Mouse (Mus musculus): ENCODE results near the gene Gm49342. TPM values are rescaled to one million over a fixed set of nuclear protein-coding genes. Genes with fewer than 3 reads are reported as not detected.
"Not testable (repeated sequence)": the region's sequence is repeated elsewhere in the genome, so short reads cannot be mapped to it uniquely, and the experiment has no call there.

Gene Gm49342
- total RNA-seq (2021), result 10 to 100 TPM; 15.7 to 16.5 TPM
- long read RNA-seq, experiment 1, result 0 reads
- long read RNA-seq, experiment 2, result 0 reads

GRCm38 (mm10) chr14:50943932-50944667, at the start of gene Gm49342:
TSS of gene Gm49342 (plus strand) at chr14:50944517.
- DNase-seq, result peak; percentile 98

DNA sequence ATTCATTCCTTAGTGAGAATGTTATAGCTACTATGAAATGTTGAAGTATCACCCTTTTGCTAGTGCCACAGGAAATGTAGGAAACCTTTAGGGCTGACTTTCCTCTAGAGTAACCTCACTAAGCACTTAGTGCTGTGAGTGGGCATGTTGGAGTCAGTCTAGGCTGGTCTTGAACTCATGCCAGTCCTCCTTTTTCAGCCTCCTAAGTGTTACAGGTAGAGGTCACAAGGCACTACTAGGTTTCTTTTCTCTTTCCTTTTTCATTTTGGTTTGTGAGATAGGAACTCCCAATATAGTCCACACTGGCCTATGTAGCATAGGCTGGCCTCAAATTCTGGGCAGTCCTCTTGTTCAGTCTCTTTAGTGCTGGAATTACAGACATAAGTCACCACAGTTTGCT, 48.9 kb upstream of the Gm49342 start:
- DNase-seq, result peak in 1 of 2 experiments; percentile 18

GRCm38 (mm10) chr14:50895985-50896746, 48.2 kb upstream of the Gm49342 start:
- DNase-seq, result peak; percentile 90

DNA sequence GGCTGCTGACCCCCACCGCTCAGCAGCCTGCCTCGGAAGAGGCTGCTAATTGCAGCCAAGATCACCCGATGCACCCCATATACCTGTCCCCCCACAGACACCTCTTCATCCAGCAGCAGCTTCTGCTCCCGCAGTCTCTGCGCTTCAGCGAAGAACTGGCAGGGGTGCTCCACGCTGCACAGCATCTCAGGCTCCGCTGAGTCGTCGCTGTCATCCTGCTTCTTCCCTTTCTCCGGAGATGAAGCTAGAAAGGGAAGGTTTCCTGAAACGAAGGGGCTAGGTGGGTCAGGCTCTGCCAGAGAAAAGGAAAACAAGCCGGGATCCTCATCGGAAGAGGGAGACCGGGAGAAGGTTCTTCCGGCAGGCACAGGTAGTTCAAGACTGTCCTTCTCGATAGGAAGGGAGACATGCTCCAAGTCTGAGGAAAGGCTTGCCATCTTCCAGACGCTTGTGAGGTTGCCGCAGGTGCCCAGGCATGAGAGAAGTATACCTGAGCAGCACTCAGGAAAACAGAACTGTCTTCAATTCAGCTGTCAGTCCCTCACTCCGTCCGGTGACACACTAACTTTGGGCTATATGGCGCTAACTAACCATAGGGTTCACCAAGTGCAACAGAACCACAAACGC, 47.5 kb upstream of the Gm49342 start:
- peak in 1 of 2 experiments; percentile 57 for DNase-seq

DNA sequence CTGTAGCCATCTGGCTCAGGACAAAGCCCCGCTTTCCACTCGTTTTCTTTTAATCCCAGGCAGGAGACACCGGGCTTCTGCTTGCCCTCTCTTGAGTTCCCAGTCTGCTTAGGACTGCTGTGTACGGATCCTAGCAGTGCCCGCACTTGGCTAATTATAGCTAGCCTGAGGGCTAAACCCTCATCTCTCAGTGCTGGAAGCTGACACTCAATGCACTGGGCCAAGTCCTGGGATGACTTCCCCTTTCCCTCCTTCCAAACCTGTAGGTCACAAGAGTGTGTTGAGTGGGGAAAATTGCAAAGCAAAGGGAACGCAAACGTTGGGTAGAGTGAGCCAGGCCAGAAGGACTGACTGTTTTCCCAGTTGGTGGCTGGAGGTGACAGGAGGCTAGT, 46.9 kb upstream of the Gm49342 start, which contains the start of gene Klhl33:
TSS of gene Klhl33 (minus strand) at position 134 of the 392 bp plus-strand sequence.
- DNase-seq, result peak; percentile 58 to 66

GRCm38 (mm10) chr14:50897992-50898391, 46.3 kb upstream of the Gm49342 start:
- DNase-seq, result not testable (repeated sequence)

GRCm38 (mm10) chr14:50903973-50904827, 40.1 kb upstream of the Gm49342 start:
- DNase-seq, result peak; percentile 51 to 59

DNA sequence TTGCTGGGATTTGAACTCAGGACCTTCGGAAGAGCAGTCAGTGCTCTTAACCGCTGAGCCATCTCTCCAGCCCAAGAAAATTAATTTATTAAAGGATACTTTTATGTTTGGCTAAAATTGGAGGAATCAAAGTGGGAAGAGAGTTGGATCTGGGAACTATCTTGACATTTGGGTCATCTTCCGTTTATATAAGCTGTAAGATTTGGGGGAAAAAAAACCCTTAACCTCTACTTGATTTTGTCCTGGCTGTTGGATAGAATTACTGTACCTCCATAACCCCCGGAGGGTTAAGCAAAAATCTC, 39.5 kb upstream of the Gm49342 start:
- no peak for DNase-seq

GRCm38 (mm10) chr14:50905327-50905726, 39.0 kb upstream of the Gm49342 start:
- DNase-seq, result not testable (repeated sequence)

GRCm38 (mm10) chr14:50908126-50908525, 36.2 kb upstream of the Gm49342 start:
- no peak for DNase-seq

DNA sequence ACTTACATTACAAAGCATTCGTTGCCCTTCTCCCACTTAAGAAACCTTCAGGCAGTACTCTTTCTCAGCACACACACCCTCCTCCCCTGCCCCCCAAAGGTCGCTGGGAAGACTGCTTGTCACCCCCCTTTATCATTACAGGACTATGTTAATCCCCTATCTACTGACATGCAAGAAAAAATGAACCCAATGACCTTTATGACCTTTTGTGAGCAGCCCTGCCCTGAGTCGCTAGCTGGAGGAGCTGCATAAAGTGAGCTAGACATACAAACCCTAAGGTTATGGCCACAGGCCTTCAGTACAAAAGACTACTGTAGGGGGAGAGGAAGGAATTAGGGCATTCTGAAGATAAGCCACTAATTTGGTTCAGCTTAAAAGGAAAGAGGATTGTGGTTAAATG, 33.0 kb upstream of the Gm49342 start:
- DNase-seq, result no peak

DNA sequence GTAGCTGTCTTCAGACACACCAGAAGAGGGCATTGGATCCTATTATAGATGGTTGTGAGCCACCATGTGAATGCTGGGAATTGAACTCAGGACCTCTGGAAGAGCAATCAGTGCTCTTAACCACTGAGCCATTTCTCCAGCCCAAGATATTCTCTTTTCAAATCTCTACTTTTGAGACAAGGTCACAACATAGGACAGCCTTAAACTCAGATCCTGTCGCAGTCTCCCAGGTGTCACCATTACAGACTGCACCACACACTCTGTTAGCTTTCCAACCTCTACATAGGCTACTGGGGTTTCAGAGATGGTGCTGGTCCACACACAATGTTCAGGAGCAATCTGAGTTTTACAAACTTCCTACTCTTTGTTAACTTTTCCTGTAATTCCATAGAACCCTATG, 20.9 kb upstream of the Gm49342 start:
- not testable (repeated sequence) for DNase-seq

- peak; percentile 97 for DNase-seq
Observed at GRCm38 (mm10) chr14:50924281-50925064, 19.8 kb upstream of the Gm49342 start, which contains the start of the genes Osgep and Apex1. TSS of gene Osgep (minus strand) at chr14:50924893. TSS of gene Apex1 (plus strand) at chr14:50924968.

DNA sequence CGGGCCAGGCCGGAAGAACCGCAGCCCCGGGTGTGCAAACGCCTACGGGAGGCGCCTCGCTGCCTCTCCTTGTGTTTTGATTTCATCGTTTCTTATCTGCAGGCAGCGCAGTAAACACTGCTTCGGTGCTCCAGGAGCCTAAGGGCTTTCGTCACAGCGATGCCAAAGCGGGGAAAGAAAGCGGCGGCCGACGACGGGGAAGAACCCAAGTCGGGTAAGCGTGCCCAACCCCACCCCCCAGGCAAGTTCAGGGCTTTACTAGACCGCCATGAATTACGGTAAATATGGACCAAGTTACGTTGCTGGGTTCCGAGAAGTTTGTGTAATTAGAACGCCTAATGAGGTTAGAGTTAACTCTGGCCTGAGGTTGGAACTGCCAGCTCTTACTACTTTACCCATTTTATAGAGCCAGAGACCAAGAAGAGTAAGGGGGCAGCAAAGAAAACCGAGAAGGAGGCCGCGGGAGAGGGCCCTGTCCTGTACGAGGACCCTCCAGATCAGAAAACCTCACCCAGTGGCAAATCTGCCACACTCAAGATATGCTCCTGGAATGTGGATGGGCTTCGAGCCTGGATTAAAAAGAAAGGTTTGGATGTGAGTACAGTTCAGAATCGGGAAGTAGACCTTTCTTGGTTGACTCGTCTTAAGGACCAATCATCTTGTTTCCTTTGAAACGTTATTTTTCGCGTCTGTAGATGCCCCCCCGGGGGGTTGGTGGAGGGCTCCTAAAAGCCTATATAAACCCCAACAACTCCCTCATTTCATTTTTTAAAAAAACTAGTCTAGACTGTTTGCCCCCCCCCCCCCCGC, 19.0 kb upstream of the Gm49342 start:
- DNase-seq, result no peak

- DNase-seq, result no peak
Observed at GRCm38 (mm10) chr14:50927366-50927765, 17.0 kb upstream of the Gm49342 start.

DNA sequence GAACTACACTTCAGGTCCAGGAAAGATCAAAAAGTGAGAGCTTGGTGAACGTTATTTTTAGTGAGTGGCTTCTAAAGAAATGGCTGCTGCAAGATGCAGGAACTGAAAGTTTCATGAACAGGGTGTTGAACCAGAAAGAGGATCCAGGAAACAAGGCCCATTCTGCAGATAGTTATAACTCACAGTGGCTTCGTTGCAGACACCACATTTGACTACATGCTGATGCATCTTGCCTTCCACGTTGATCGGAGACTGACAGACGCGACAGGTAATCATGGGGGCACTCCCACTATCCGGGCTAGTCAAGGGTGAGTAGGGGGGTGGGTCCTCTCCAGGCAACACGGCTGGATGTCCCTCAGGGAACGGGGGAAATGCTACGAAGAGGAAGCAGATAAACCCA, 14.4 kb upstream of the Gm49342 start:
- peak in 1 of 2 experiments; percentile 29 for DNase-seq

DNA sequence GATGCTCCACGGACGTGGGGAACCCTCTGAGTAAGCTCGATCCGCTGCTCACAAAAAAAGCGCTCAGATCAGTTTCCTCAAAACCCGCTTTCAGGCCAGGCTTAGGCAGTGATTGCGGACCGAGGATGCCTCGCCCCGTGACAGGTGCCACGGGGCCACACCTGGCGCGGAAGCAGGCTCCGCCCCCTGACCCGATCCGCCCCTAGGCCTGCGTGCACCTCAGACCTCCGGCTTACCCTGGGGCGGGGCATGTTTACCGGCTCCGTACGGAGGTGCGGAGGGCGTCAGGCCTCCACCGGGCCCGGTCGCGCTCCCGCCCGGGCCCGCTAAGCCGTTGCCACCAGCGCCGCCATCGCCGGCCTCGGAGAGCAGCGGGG, 14.0 kb upstream of the Gm49342 start:
- DNase-seq, result no peak

DNA sequence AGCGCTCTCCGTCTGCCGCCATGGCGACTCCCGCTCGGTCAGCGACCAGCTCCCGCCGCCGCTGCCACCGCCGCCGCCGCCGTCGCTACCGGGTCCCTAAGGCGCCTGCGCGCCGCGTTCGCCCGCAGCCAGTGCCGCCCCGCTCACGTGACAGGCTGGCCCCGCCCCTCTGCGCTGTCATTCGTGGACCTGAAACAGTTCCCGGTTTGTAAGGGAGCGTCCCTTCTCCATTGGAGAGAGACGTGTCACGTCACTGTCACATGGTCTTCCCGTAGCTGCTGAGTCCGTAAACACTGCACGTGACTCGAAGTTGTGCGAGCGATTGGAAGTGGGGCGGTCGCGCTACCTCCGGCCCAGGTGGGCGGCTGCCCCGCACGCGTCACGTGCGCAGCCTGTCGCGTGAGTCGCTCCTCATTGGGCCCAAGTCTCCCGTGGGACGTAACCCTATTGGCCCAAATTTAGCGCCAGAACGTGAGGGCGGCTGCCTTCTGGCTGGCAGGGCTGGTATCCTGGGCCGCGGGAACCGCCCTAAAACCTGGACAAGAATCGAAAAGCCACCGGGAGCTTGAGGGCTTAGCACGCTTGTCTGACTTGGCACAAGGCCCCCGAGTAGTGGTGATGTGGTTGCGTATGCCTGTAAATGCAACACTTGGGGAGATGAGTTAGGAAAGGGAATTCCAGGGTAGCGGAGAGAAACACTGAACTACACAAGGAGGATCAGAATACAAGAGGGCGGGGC, 13.4 kb upstream of the Gm49342 start, which contains the start of the genes Pip4p1 and Pnp:
TSS of gene Pip4p1 (minus strand) at position 103 of the 739 bp plus-strand sequence.
TSS of gene Pnp (plus strand) at position 329 of the 739 bp plus-strand sequence.
- peak; percentile 99 to 100 for DNase-seq

DNA sequence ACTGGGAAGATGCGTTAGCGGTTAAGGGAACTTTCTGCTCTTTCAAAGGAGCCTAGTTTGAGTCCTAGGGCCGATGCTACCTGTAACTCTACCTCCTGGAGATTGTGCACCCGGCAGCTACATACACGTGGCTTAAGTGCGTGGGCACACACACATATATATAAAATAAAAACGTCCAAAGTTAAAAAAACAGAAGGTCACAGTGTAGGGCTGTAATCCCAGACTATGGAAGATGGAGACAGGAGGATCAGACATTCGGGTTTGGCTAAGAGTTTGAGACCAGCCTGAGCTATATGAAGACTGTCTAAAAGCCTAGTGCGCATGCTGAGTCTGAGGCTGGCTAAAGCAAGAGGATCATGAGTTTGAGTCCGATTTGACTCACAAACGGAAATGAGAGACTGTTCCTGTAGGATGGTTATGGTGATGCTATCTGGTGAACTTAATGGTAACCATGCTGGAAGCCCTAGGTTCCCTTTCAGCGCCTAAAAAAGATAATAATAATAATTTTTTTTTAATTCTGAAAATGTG, 12.8 kb upstream of the Gm49342 start:
- peak in 1 of 2 experiments; percentile 30 for DNase-seq
